Mouse (Mus musculus) midbrain, embryonic 10.5 days (tissue): ENCODE data around the gene Capn7. TPM values are rescaled to one million over a fixed set of nuclear protein-coding genes. Genes with fewer than 3 reads are reported as not detected.

Source experiments
- DNase-seq: peaks from one replicate; pipeline ENCODE4 v3.0.0-alpha.2; 2017; ENCODE audit warnings: low spot score
- H3K27ac ChIP-seq: fragments of 300-500 bp; sonication (generic); replicated peaks from 2 replicates; pipeline ENCODE4 v1.5.1; 2016; ENCODE audit warnings: mild to moderate bottlenecking
- H3K27me3 ChIP-seq: fragments of 300-500 bp; sonication (generic); 2 replicates; pipeline ENCODE4 v1.6.1; 2016; ENCODE audit warnings: low read depth, mild to moderate bottlenecking; ENCODE audit not compliant: poor library complexity, severe bottlenecking
- H3K36me3 ChIP-seq: fragments of 300-500 bp; sonication (generic); 2 replicates; pipeline ENCODE4 v1.6.1; 2016; ENCODE audit warnings: mild to moderate bottlenecking, moderate library complexity
- H3K4me1 ChIP-seq: fragments of 300-500 bp; sonication (generic); 2 replicates; pipeline ENCODE4 v1.6.1; 2016
- H3K4me3 ChIP-seq: fragments of 300-500 bp; sonication (generic); 2 replicates; pipeline ENCODE4 v1.5.1; 2016; ENCODE audit warnings: mild to moderate bottlenecking, moderate library complexity
- H3K9me3 ChIP-seq: fragments of 300-500 bp; sonication (generic); replicated peaks from 2 replicates; pipeline ENCODE4 v1.6.1; 2016; ENCODE audit warnings: mild to moderate bottlenecking
- WGBS: fragments of 180-500 bp; shearing (Covaris S2); methylation state at CpG from one replicate; pipeline ENCODE4 v1.1.7; 2016; 5-methylcytosine and 5-hydroxymethylcytosine counted together
- polyA plus RNA-seq: library from polyadenylated mRNA; unstranded; fragments of >200 nt; fragmentation: Nextera tagmentation; extraction: Ambion mirVana; gene quantifications from 2 replicates; pipeline ENCODE4 v1.2.1, GENCODE M21; 2016

Gene Capn7
- polyA plus RNA-seq, 1 experiment from 2014 or later, result 28.9 TPM

- Histone ChIP-seq H3K27ac (no peak overlapping the region), H3K4me3 (no peak overlapping the region), H3K27me3 (no peaks in the 10 kb centered on the region), H3K36me3 (no peaks in the 10 kb centered on the region), H3K9me3 (no peaks in the 10 kb centered on the region), H3K4me1 (no peaks in the 10 kb centered on the region; the same call in 1 of the 2 replicates)
- no peak for DNase-seq
- 93% methylated on average over 11 of the region's 11 CpGs for WGBS
Observed at GRCm38 (mm10) chr14:31400896-31401295, 64.5 kb downstream of the Capn7 start.

GRCm38 (mm10) chr14:31401918-31402427 lies 65.5 kb downstream of the Capn7 start:
- DNase-seq, result no peak
- WGBS, result 81% methylated on average over 6 of the region's 6 CpGs

GRCm38 (mm10) chr14:31402693-31403092 lies 66.3 kb downstream of the Capn7 start:
- Histone ChIP-seq H3K27ac (no peak overlapping the region), H3K9me3 (no peaks in the 10 kb centered on the region), H3K36me3 (no peaks in the 10 kb centered on the region), H3K4me1 (peaks cover 7% of the 10 kb centered on the region), H3K27me3 (no peaks in the 10 kb centered on the region), H3K4me3 (no peak overlapping the region)
- no peak for DNase-seq
- 84% methylated on average over 5 of the region's 5 CpGs for WGBS

More at GRCm38 (mm10) chr14:31401918-31402427, 65.5 kb downstream of the Capn7 start:
- H3K9me3 ChIP-seq, result no peaks in the 10 kb centered on the region
- H3K4me3 ChIP-seq, result no peak overlapping the region
- H3K4me1 ChIP-seq, result peaks cover 4% of the 10 kb centered on the region; the same call in 1 of the 2 replicates
- H3K36me3 ChIP-seq, result no peaks in the 10 kb centered on the region
- no peaks in the 10 kb centered on the region for H3K27me3 ChIP-seq
- H3K27ac ChIP-seq, result no peak overlapping the region

- no peak for DNase-seq
- H3K27ac ChIP-seq, result no peak overlapping the region
- H3K27me3 ChIP-seq, result no peaks in the 10 kb centered on the region
- H3K4me1 ChIP-seq, result peaks cover 16% of the 10 kb centered on the region
- no peaks in the 10 kb centered on the region for H3K9me3 ChIP-seq
- 79% methylated on average over 9 of the region's 9 CpGs for WGBS
- no peaks in the 10 kb centered on the region for H3K36me3 ChIP-seq
- H3K4me3 ChIP-seq, result no peak overlapping the region
Observed at GRCm38 (mm10) chr14:31403556-31403955, 67.1 kb downstream of the Capn7 start.

GRCm38 (mm10) chr14:31403995-31404394 lies 67.6 kb downstream of the Capn7 start:
- no peak for DNase-seq
- peaks cover 16% of the 10 kb centered on the region for H3K4me1 ChIP-seq
- 69% methylated on average over 8 of the region's 8 CpGs for WGBS
- H3K27ac ChIP-seq, result no peak overlapping the region
- no peaks in the 10 kb centered on the region for H3K9me3 ChIP-seq
- no peaks in the 10 kb centered on the region for H3K36me3 ChIP-seq
- H3K4me3 ChIP-seq, result no peak overlapping the region
- no peaks in the 10 kb centered on the region for H3K27me3 ChIP-seq

GRCm38 (mm10) chr14:31404663-31405062 lies 68.2 kb downstream of the Capn7 start:
- H3K36me3 ChIP-seq, result no peaks in the 10 kb centered on the region
- H3K9me3 ChIP-seq, result no peaks in the 10 kb centered on the region
- no peak overlapping the region for H3K27ac ChIP-seq
- WGBS, result 96% methylated on average over 4 of the region's 4 CpGs
- H3K27me3 ChIP-seq, result no peaks in the 10 kb centered on the region
- no peak overlapping the region for H3K4me3 ChIP-seq
- DNase-seq, result no peak
- H3K4me1 ChIP-seq, result peaks cover 16% of the 10 kb centered on the region

GRCm38 (mm10) chr14:31405652-31406051 lies 69.2 kb downstream of the Capn7 start:
- Histone ChIP-seq H3K27me3 (no peaks in the 10 kb centered on the region), H3K4me1 (peaks cover 20% of the 10 kb centered on the region), H3K27ac (no peak overlapping the region), H3K36me3 (0 out of 2 replicates have a peak, but pooled peaks cover under 1% of the 10 kb centered on the region), H3K4me3 (no peak overlapping the region), H3K9me3 (no peaks in the 10 kb centered on the region)
- DNase-seq, result no peak
- WGBS, result 89% methylated on average over 6 of the region's 6 CpGs

GRCm38 (mm10) chr14:31406154-31406810 lies 69.8 kb downstream of the Capn7 start:
- 91% methylated on average over 12 of the region's 12 CpGs for WGBS

GRCm38 (mm10) chr14:31407208-31407607 lies 70.8 kb downstream of the Capn7 start:
- DNase-seq, result no peak
- H3K36me3 ChIP-seq, result peaks cover 9% of the 10 kb centered on the region; the same call in 1 of the 2 replicates
- H3K9me3 ChIP-seq, result no peaks in the 10 kb centered on the region
- no peaks in the 10 kb centered on the region for H3K27me3 ChIP-seq
- 88% methylated on average over 15 of the region's 15 CpGs for WGBS
- no peak overlapping the region for H3K4me3 ChIP-seq
- H3K27ac ChIP-seq, result peak overlapping the region; percentile 40; the same call in 1 of the 2 replicates
- peaks cover 20% of the 10 kb centered on the region for H3K4me1 ChIP-seq

More at GRCm38 (mm10) chr14:31406154-31406810, 69.8 kb downstream of the Capn7 start:
- no peaks in the 10 kb centered on the region for H3K27me3 ChIP-seq
- DNase-seq, result no peak
- peaks cover 7% of the 10 kb centered on the region; the same call in 1 of the 2 replicates for H3K36me3 ChIP-seq
- no peaks in the 10 kb centered on the region for H3K9me3 ChIP-seq
- H3K4me1 ChIP-seq, result peaks cover 20% of the 10 kb centered on the region
- H3K4me3 ChIP-seq, result no peak overlapping the region
- H3K27ac ChIP-seq, result no peak overlapping the region

- Histone ChIP-seq H3K4me3 (no peak overlapping the region), H3K9me3 (no peaks in the 10 kb centered on the region), H3K27me3 (no peaks in the 10 kb centered on the region), H3K27ac (peak overlapping the region; percentile 40; the same call in 1 of the 2 replicates), H3K4me1 (peaks cover 26% of the 10 kb centered on the region), H3K36me3 (peaks cover 9% of the 10 kb centered on the region; the same call in 1 of the 2 replicates)
- no peak for DNase-seq
- WGBS, result 70% methylated on average over 6 of the region's 6 CpGs
Observed at GRCm38 (mm10) chr14:31407911-31408604, 71.6 kb downstream of the Capn7 start.

GRCm38 (mm10) chr14:31408666-31409065 lies 72.2 kb downstream of the Capn7 start:
- peaks cover 9% of the 10 kb centered on the region; the same call in 1 of the 2 replicates for H3K36me3 ChIP-seq
- peaks cover 32% of the 10 kb centered on the region for H3K4me1 ChIP-seq
- no peaks in the 10 kb centered on the region for H3K9me3 ChIP-seq
- H3K27me3 ChIP-seq, result no peaks in the 10 kb centered on the region
- H3K4me3 ChIP-seq, result no peak overlapping the region
- no peak for DNase-seq
- 63% methylated on average over 8 of the region's 8 CpGs for WGBS
- no peak overlapping the region for H3K27ac ChIP-seq

GRCm38 (mm10) chr14:31410123-31410724 lies 73.8 kb downstream of the Capn7 start:
- H3K27me3 ChIP-seq, result no peaks in the 10 kb centered on the region
- H3K9me3 ChIP-seq, result no peaks in the 10 kb centered on the region
- H3K4me1 ChIP-seq, result peaks cover 45% of the 10 kb centered on the region
- DNase-seq, result no peak
- no peak overlapping the region for H3K4me3 ChIP-seq
- H3K27ac ChIP-seq, result no peak overlapping the region; the same call in 1 of the 2 replicates
- 75% methylated on average over 9 of the region's 9 CpGs for WGBS
- peaks cover 9% of the 10 kb centered on the region; the same call in 1 of the 2 replicates for H3K36me3 ChIP-seq
